Mouse (Mus musculus) liver, postnatal 0 days (tissue): ENCODE results near the gene Trim31.

ENCODE experiments used
- CTCF ChIP-seq: sonication (generic); IDR thresholded peaks from 2 replicates; pipeline ENCODE4 v1.5.1; 2016; ENCODE audit warnings: antibody characterized with exemption, low read depth
- EP300 ChIP-seq: IDR thresholded peaks from 2 replicates; pipeline ENCODE4 v1.6.1; 2016; ENCODE audit warnings: antibody characterized with exemption, low read depth, mild to moderate bottlenecking

GRCm38 (mm10) chr17:36908235-36908634 is 10.3 kb downstream of the Trim31 start:
- TF ChIP-seq CTCF (no peak), EP300 (no peak)
